Mouse (Mus musculus) myocyte (in vitro differentiated cells): ENCODE results near the gene Vbp1. TPM values are rescaled to one million over a fixed set of nuclear protein-coding genes. Genes with fewer than 3 reads are reported as not detected.

ENCODE experiments used
- H3K27me3 ChIP-seq: one replicate; pipeline ENCODE4 v1.6.1; 2011; ENCODE audit not compliant: control insufficient read depth, insufficient read depth, insufficient read length
- H3K36me3 ChIP-seq: one replicate; pipeline ENCODE4 v1.6.1; 2011; ENCODE audit not compliant: control insufficient read depth, insufficient read depth
- H3K4me2 ChIP-seq: one replicate; pipeline ENCODE4 v1.6.1; 2011; ENCODE audit warnings: low read depth, control low read depth
- H3K4me3 ChIP-seq: one replicate; pipeline ENCODE4 v1.5.1; 2011; ENCODE audit warnings: mild to moderate bottlenecking, control low read depth, moderate library complexity
- H3K79me2 ChIP-seq: one replicate; pipeline ENCODE4 v1.6.1; 2011; ENCODE audit not compliant: control insufficient read depth, insufficient read depth
- H3ac ChIP-seq: one replicate; pipeline ENCODE4 v1.6.1; 2011; ENCODE audit not compliant: control insufficient read depth, insufficient read length
- MYOG ChIP-seq, 3 experiments: IDR thresholded peaks; one replicate each; pipeline ENCODE4 v1.6.1; 2011; ENCODE audit warnings: control low read depth in 2 of 3, low read depth in 2 of 3, mild to moderate bottlenecking in 2 of 3; ENCODE audit not compliant: insufficient read length in 2 of 3, control insufficient read depth in 1 of 3, insufficient read depth in 1 of 3
- POLR2A ChIP-seq: IDR thresholded peaks from one replicate; pipeline ENCODE4 v1.6.1; 2011; ENCODE audit warnings: low read depth, mild to moderate bottlenecking, control low read depth, moderate library complexity; ENCODE audit not compliant: insufficient read length
- POLR2AphosphoS2 ChIP-seq: IDR thresholded peaks from one replicate; pipeline ENCODE4 v1.6.1; 2011; ENCODE audit warnings: low read depth, control low read depth; ENCODE audit not compliant: insufficient read length
- SRF ChIP-seq: IDR thresholded peaks from one replicate; pipeline ENCODE4 v1.6.1; 2011; ENCODE audit warnings: low read depth; ENCODE audit not compliant: control insufficient read depth, insufficient read length
- TCF12 ChIP-seq: IDR thresholded peaks from one replicate; pipeline ENCODE4 v1.6.1; 2011; ENCODE audit warnings: mild to moderate bottlenecking, control low read depth; ENCODE audit not compliant: poor library complexity, insufficient read depth, severe bottlenecking
- TCF3 ChIP-seq: IDR thresholded peaks from one replicate; pipeline ENCODE4 v1.6.1; 2011; ENCODE audit warnings: low read depth, control low read depth; ENCODE audit not compliant: insufficient read length
- polyA plus RNA-seq: library from polyadenylated mRNA; unstranded; fragments of >200 nt; fragmentation: generic; extraction: Trizol; gene quantifications from one replicate; pipeline ENCODE4 v1.2.1, GENCODE M21; 2012; ENCODE audit warnings: missing spikeins

Vbp1 gene
- polyA plus RNA-seq, 1 experiment = 26.1 TPM

- no peaks in the 10 kb centered on the region for H3K27me3 ChIP-seq
- no peaks in the 10 kb centered on the region for H3K36me3 ChIP-seq
- H3K79me2 ChIP-seq = no peaks in the 10 kb centered on the region
- H3K4me3 ChIP-seq = peak overlapping the region; percentile 33
- H3K4me2 ChIP-seq = no peak overlapping the region
- H3ac ChIP-seq = no peak overlapping the region
- TF ChIP-seq POLR2AphosphoS2 = no peak
- TF ChIP-seq TCF3 = no peak
- no peak for TF ChIP-seq TCF12
- no peak for TF ChIP-seq POLR2A
- TF ChIP-seq MYOG (IDR thresholded peaks at IDR 0.05; ENCODE audit: control insufficient read depth in 1 of 3, insufficient read depth in 1 of 3, insufficient read length in 2 of 3, low read depth in 2 of 3) = no peak
- no peak for TF ChIP-seq SRF
Observed at GRCm38 (mm10) chrX:75578539-75578938, 64.4 kb downstream of the Vbp1 start.

Other genes with a start within 250 kb of the Vbp1 start
- 36.3 TPM for gene Fundc2, start 131.9 kb upstream of the Vbp1 start, polyA plus RNA-seq
- 0.40 TPM for gene F8, start 131.7 kb upstream of the Vbp1 start, polyA plus RNA-seq
- gene Cmc4, start 97.7 kb upstream of the Vbp1 start, polyA plus RNA-seq = 1.4 TPM
- gene Mtcp1, start 97.7 kb upstream of the Vbp1 start, polyA plus RNA-seq = 1.1 TPM
- 6.1 TPM for gene Brcc3, start 97.7 kb upstream of the Vbp1 start, polyA plus RNA-seq
- gene Rab39b, start 63.9 kb downstream of the Vbp1 start, polyA plus RNA-seq = 1.7 TPM